Mouse (Mus musculus): ENCODE data around the gene Nme7.

DNA sequence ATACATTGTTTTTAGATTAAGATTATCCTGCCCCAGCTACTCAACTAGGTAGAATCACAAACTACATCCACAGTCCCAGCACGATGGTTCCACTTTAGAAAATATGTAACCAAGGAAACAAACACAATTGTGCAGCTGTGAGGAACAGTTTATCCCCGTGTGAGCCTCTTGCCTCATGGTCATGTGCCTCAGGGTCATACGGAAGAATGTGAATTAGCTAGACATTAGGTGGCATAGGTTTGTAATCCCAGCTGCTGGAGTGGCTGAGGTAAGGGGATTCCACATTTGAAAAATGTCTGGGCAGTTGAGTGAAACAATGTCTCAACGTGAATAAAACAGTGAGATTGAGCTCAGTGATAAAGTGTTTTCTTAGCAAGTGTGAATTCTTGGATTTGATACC is 93.8 kb downstream of the Nme7 start:
- no peak for TF ChIP-seq POLR2A (IDR thresholded peaks at IDR 0.05; ENCODE audit: insufficient read depth, low read depth, low read length)
- no peak for TF ChIP-seq CTCF (IDR thresholded peaks at IDR 0.05; ENCODE audit: insufficient read depth, low read depth, low read length)
